Mouse (Mus musculus): ENCODE measurements at regions not wholly inside any gene's neighbourhood (a gene's known extent, or its start where the extent isn't known, plus 50 kb on each side); places are given as distances from the start of the nearest gene placed in this dataset.

- no peak for TF ChIP-seq CTCF (IDR thresholded peaks at IDR 0.05; ENCODE audit: extremely low read depth, insufficient read depth, insufficient read length, insufficient replicate concordance)
- TF ChIP-seq POLR2A (IDR thresholded peaks at IDR 0.05; ENCODE audit: low read depth, low read length) = no peak
Observed at GRCm38 (mm10) chr3:8257293-8257692, 1352.6 kb downstream of the Zfp704 start.
